Mouse (Mus musculus) hindlimb bud, embryonic 11.5 days (tissue): ENCODE measurements around the gene Igfbp3.

ENCODE experiments used
- DNase-seq: peaks from one replicate; pipeline ENCODE4 v3.0.0-alpha.2; 2012; ENCODE audit warnings: low read depth, low spot score; ENCODE audit errors: extremely low spot score

Gene Igfbp3

GRCm38 (mm10) chr11:7212126-7212798 is 1.5 kb downstream of the Igfbp3 start:
- no peak for DNase-seq

GRCm38 (mm10) chr11:7211211-7211610 is 2.5 kb downstream of the Igfbp3 start:
- DNase-seq: no peak

- peak; percentile 85 for DNase-seq
Measured at GRCm38 (mm10) chr11:7210343-7210742, 3.4 kb downstream of the Igfbp3 start.

GRCm38 (mm10) chr11:7203846-7204245 is 9.9 kb downstream of the Igfbp3 start:
- DNase-seq: no peak

- DNase-seq: no peak
Measured at GRCm38 (mm10) chr11:7202206-7202605, 11.5 kb downstream of the Igfbp3 start.

- no peak for DNase-seq
Measured at GRCm38 (mm10) chr11:7200393-7200783, 13.3 kb downstream of the Igfbp3 start.

GRCm38 (mm10) chr11:7199736-7200392 is 13.9 kb downstream of the Igfbp3 start:
- DNase-seq: no peak

GRCm38 (mm10) chr11:7198481-7199256 is 15.1 kb downstream of the Igfbp3 start:
- DNase-seq: no peak

GRCm38 (mm10) chr11:7198006-7198405 is 15.7 kb downstream of the Igfbp3 start:
- DNase-seq: no peak

- no peak for DNase-seq
Measured at GRCm38 (mm10) chr11:7197491-7197941, 16.2 kb downstream of the Igfbp3 start, which contains the start of gene Igfbp1. TSS of gene Igfbp1 (plus strand) at chr11:7197782.

- DNase-seq: no peak
Measured at GRCm38 (mm10) chr11:7195312-7195685, 18.4 kb downstream of the Igfbp3 start.

- DNase-seq: no peak
Measured at GRCm38 (mm10) chr11:7194432-7195311, 19.1 kb downstream of the Igfbp3 start.

GRCm38 (mm10) chr11:7193134-7193533 is 20.6 kb downstream of the Igfbp3 start:
- no peak for DNase-seq

GRCm38 (mm10) chr11:7192710-7193109 is 21.0 kb downstream of the Igfbp3 start:
- DNase-seq: no peak

GRCm38 (mm10) chr11:7188469-7188868 is 25.3 kb downstream of the Igfbp3 start, which contains the start of gene Gm11985:
TSS of gene Gm11985 (minus strand) at chr11:7188569.
- no peak for DNase-seq

GRCm38 (mm10) chr11:7187472-7187871 is 26.3 kb downstream of the Igfbp3 start:
- no peak for DNase-seq

GRCm38 (mm10) chr11:7184420-7184819 is 29.3 kb downstream of the Igfbp3 start:
- no peak for DNase-seq

GRCm38 (mm10) chr11:7182409-7183042 is 31.2 kb downstream of the Igfbp3 start:
- DNase-seq: no peak

GRCm38 (mm10) chr11:7179276-7179675 is 34.4 kb downstream of the Igfbp3 start:
- DNase-seq: no peak

- no peak for DNase-seq
Measured at GRCm38 (mm10) chr11:7178724-7179123, 35.0 kb downstream of the Igfbp3 start.
